8 mouse cellular contexts compared by ENCODE assay signal in genomic region chr14:44988456-44989016, GRCm38 (mm10). TPM values are rescaled to one million over a fixed set of nuclear protein-coding genes. Genes with fewer than 3 reads are reported as not detected.
DNase-seq lines count a peak whose midpoint lies in the region; ATAC-seq lines count a peak whose summit lies in the region.

No protein-coding gene starts in this region.

- no peak overlapping the region for H3K27ac ChIP-seq in heart, embryonic 11.5 days (ENCODE audit: low read depth, low read length)
- H3K27ac ChIP-seq in limb, embryonic 11.5 days (replicated peaks; ENCODE audit: low read depth, low read length), result no peak overlapping the region
- no peak overlapping the region for H3K27ac ChIP-seq in midbrain, embryonic 10.5 days (replicated peaks)
- no peak overlapping the region; the same call in 1 of the 2 replicates for H3K27ac ChIP-seq in stomach, embryonic 15.5 days

- intact Hi-C loops in left cerebral cortex, postnatal 25 days (cut with DNase I), result no loop called here

- H3K36me3 ChIP-seq in heart, embryonic 11.5 days (ENCODE audit: control insufficient read depth, insufficient read depth, low read length), result no peaks in the 10 kb centered on the region
- no peaks in the 10 kb centered on the region for H3K36me3 ChIP-seq in limb, embryonic 11.5 days (ENCODE audit: control insufficient read depth, insufficient read depth, low read length)
- H3K36me3 ChIP-seq in midbrain, embryonic 10.5 days, result no peaks in the 10 kb centered on the region
- H3K36me3 ChIP-seq in stomach, embryonic 15.5 days, result no peaks in the 10 kb centered on the region

- no peak overlapping the region; the same call in 1 of the 2 replicates for H3K9ac ChIP-seq in heart, embryonic 11.5 days (ENCODE audit: low read depth, low read length)
- no peak overlapping the region for H3K9ac ChIP-seq in limb, embryonic 11.5 days (ENCODE audit: low read length)
- no peak overlapping the region; the same call in 1 of the 2 replicates for H3K9ac ChIP-seq in stomach, embryonic 15.5 days

- peak; percentile 77 for ATAC-seq in activated CD4-positive, CD25-positive, alpha-beta regulatory T cell, adult 4 months
- ATAC-seq in heart, embryonic 11.5 days (replicated peaks; ENCODE audit: insufficient number of reproducible peaks, low FRiP score, low TSS enrichment), result no peak
- ATAC-seq in limb, embryonic 11.5 days (ENCODE audit: insufficient number of reproducible peaks, low FRiP score, low TSS enrichment, low read depth), result peak; percentile 67; the same call in 1 of the 2 replicates
- ATAC-seq in stomach, embryonic 15.5 days (ENCODE audit: insufficient read depth, low FRiP score, low read depth), result peak; percentile 53; the same call in 1 of the 2 replicates

- no peaks in the 10 kb centered on the region for H3K9me3 ChIP-seq in heart, embryonic 11.5 days (replicated peaks; ENCODE audit: control insufficient read depth, low read length)
- H3K9me3 ChIP-seq in limb, embryonic 11.5 days (ENCODE audit: control insufficient read depth, low read length), result no peaks in the 10 kb centered on the region
- H3K9me3 ChIP-seq in midbrain, embryonic 10.5 days (replicated peaks), result no peaks in the 10 kb centered on the region
- no peaks in the 10 kb centered on the region for H3K9me3 ChIP-seq in stomach, embryonic 15.5 days

- H3K4me3 ChIP-seq in heart, embryonic 11.5 days (ENCODE audit: low read depth, low read length), result peak overlapping the region; percentile 50
- H3K4me3 ChIP-seq in limb, embryonic 11.5 days (ENCODE audit: low read depth, low read length), result peak overlapping the region; percentile 43
- peak overlapping the region; percentile 60 for H3K4me3 ChIP-seq in midbrain, embryonic 10.5 days
- peak overlapping the region; percentile 47 for H3K4me3 ChIP-seq in stomach, embryonic 15.5 days (replicated peaks)

- no peaks in the 10 kb centered on the region for H3K4me1 ChIP-seq in heart, embryonic 11.5 days (ENCODE audit: control insufficient read depth, insufficient read depth, low read length)
- H3K4me1 ChIP-seq in limb, embryonic 11.5 days (ENCODE audit: control insufficient read depth, insufficient read depth, low read length), result 0 out of 2 replicates have a peak, but pooled peaks cover 3% of the 10 kb centered on the region
- peaks cover 16% of the 10 kb centered on the region for H3K4me1 ChIP-seq in midbrain, embryonic 10.5 days
- H3K4me1 ChIP-seq in stomach, embryonic 15.5 days, result peaks cover 11% of the 10 kb centered on the region; the same call in 1 of the 2 replicates

- 3% methylated on average over 14 of the region's 14 CpGs for WGBS in heart, embryonic 11.5 days (ENCODE audit: insufficient replicate concordance)
- WGBS in limb, embryonic 11.5 days, result 2% methylated on average over 14 of the region's 14 CpGs
- 4% methylated on average over 14 of the region's 14 CpGs for WGBS in midbrain, embryonic 10.5 days
- WGBS in stomach, embryonic 15.5 days, result 2% methylated on average over 14 of the region's 14 CpGs

- H3K27me3 ChIP-seq in heart, embryonic 11.5 days (ENCODE audit: control insufficient read depth, insufficient read depth, low read length), result peaks cover 21% of the 10 kb centered on the region
- H3K27me3 ChIP-seq in limb, embryonic 11.5 days (ENCODE audit: control insufficient read depth, insufficient read depth, low read length), result peaks cover 17% of the 10 kb centered on the region
- H3K27me3 ChIP-seq in midbrain, embryonic 10.5 days (ENCODE audit: low read depth, poor library complexity, severe bottlenecking), result peaks cover 49% of the 10 kb centered on the region
- 0 out of 2 replicates have a peak, but pooled peaks cover 4% of the 10 kb centered on the region for H3K27me3 ChIP-seq in stomach, embryonic 15.5 days (replicated peaks)

- peak overlapping the region; percentile 85 for H3K4me2 ChIP-seq in heart, embryonic 11.5 days
- peak overlapping the region; percentile 64 for H3K4me2 ChIP-seq in limb, embryonic 11.5 days (ENCODE audit: low read depth, severe bottlenecking)
- peak overlapping the region; percentile 79 for H3K4me2 ChIP-seq in stomach, embryonic 15.5 days

- peak; percentile 25 to 26 for DNase-seq in cerebellum, postnatal 10 days
- no peak for DNase-seq in cerebellum, adult 11-12 months
- DNase-seq in limb, embryonic 11.5 days (ENCODE audit: low spot score), result peak; percentile 41
- peak; percentile 34 for DNase-seq in midbrain, embryonic 10.5 days (ENCODE audit: low spot score)
- DNase-seq in left cerebral cortex, postnatal 25 days (ENCODE audit: low spot score in 2 of 2), result no peak

RNA-seq across cellular contexts. Expression of gene Ptger2, which starts 0.5 kb away (rescaled TPM):
- polyA plus RNA-seq in activated CD4-positive, CD25-positive, alpha-beta regulatory T cell, adult 4 months (2017; shearing (Covaris generic)), result 10 to 100 TPM; 36.1 to 41.2 TPM
- polyA plus RNA-seq in heart, embryonic 11.5 days (2014; fragmentation: Nextera tagmentation; extraction: Ambion mirVana), result not detected in 2 replicates
- polyA plus RNA-seq in limb, embryonic 11.5 days (2014; fragmentation: Nextera tagmentation; extraction: Ambion mirVana), result 0.07 TPM in 1 of 2 replicates, not detected in the other
- polyA plus RNA-seq in midbrain, embryonic 10.5 days (2016; fragmentation: Nextera tagmentation; extraction: Ambion mirVana), result not detected in 2 replicates
- 1.8 and 2.0 TPM in 2 replicates for polyA plus RNA-seq in stomach, embryonic 15.5 days (2015; fragmentation: Nextera tagmentation; extraction: Ambion mirVana)
- under 1 TPM; 0.16 to 0.30 TPM for total RNA-seq in left cerebral cortex, postnatal 25 days (2021)

Comparison
In these comparisons a context has a peak if more than half of its experiments do, and no peak if none do; other contexts are left out.
1. DNase-seq: peak in cerebellum, postnatal 10 days (2 of 2), limb, embryonic 11.5 days (single experiment) and midbrain, embryonic 10.5 days (single experiment); none in cerebellum, adult 11-12 months (single experiment) and left cerebral cortex, postnatal 25 days (0 of 2).
2. RNA of gene Ptger2, which starts 0.5 kb away (polyA plus RNA-seq): 36.1 to 41.2 TPM in activated CD4-positive, CD25-positive, alpha-beta regulatory T cell, adult 4 months; 1.8 to 2.0 TPM in stomach, embryonic 15.5 days, not detected in heart, embryonic 11.5 days, not detected in midbrain, embryonic 10.5 days and 0.07 TPM in limb, embryonic 11.5 days; every median in the first group is over 10 times any median in the second.
3. Peak in every context shown above with its lines, with median percentiles within 50 percentile points of each other: H3K4me2 ChIP-seq and H3K4me3 ChIP-seq.